In the genomic region with DNA sequence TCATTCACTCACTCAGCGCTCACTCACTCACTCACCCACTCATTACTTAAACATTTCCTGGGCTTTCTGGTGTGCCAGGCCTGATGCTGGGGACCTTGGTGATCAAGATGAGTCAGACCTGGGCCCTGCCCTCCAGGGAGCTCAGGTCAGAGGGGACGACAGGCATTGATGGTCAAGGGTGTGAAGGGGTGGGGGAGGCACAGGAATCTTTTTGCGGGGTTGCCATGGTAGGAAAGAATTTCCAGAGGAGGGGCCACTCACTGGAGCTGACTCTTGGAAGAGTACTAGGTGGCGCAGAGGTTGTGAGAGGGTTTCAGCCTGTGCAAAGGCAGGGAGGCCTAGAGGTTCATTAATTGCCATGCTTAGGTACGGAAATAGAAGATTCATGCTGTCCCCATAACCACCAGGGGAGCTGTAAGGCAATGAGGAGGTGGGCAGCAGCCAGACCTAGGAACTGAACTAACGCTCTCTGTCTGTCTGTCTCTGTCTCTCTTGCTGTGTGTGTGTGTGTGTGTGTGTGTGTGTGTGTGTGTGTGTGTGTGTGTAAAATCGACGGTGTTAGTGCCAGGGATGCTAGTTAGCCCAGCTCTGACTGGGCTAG, we compare ENCODE assay signal across 8 mouse cellular contexts. TPM values are rescaled to one million over a fixed set of nuclear protein-coding genes. Genes with fewer than 3 reads are reported as not detected.
DNase-seq lines count a peak whose midpoint lies in the region; ATAC-seq and TF ChIP-seq lines count a peak whose summit lies in the region.

No protein-coding gene starts in this region.

- H3K4me3 ChIP-seq in heart, embryonic 10.5 days, result peak overlapping the region; percentile 59
- H3K4me3 ChIP-seq in forebrain, postnatal 0 days (ENCODE audit: low read depth, low read length), result peak overlapping the region; percentile 33
- H3K4me3 ChIP-seq in midbrain, embryonic 11.5 days (ENCODE audit: low read depth, low read length), result no peak overlapping the region

- 33% methylated on average over 8 of the region's 8 CpGs for WGBS in heart, embryonic 10.5 days
- WGBS in forebrain, postnatal 0 days, result 44% methylated on average over 6 of the region's 8 CpGs
- WGBS in midbrain, embryonic 11.5 days, result 43% methylated on average over 8 of the region's 8 CpGs

- peak; percentile 67 for TF ChIP-seq CTCF in forebrain, postnatal 0 days (IDR thresholded peaks at IDR 0.05; ENCODE audit: low read depth)

- peak overlapping the region; percentile 28 for H3K9ac ChIP-seq in forebrain, postnatal 0 days
- no peak overlapping the region for H3K9ac ChIP-seq in midbrain, embryonic 11.5 days (ENCODE audit: low read length)

- no peaks in the 10 kb centered on the region for H3K9me3 ChIP-seq in heart, embryonic 10.5 days
- no peaks in the 10 kb centered on the region for H3K9me3 ChIP-seq in forebrain, postnatal 0 days (ENCODE audit: low read length)
- H3K9me3 ChIP-seq in midbrain, embryonic 11.5 days (ENCODE audit: control insufficient read depth, low read length), result no peaks in the 10 kb centered on the region

- intact Hi-C loops in heart, postnatal 25 days (cut with DNase I), result loop anchor here (5.0 kb wide), 1 partner anchor 60 kb away; a partner anchor contains a TSS
- intact Hi-C loops in gastrocnemius, postnatal 14 days (cut with DNase I; ENCODE audit: low total_unique reads), result no loop called here

- peaks cover 7% of the 10 kb centered on the region; the same call in 1 of the 2 replicates for H3K27me3 ChIP-seq in heart, embryonic 10.5 days (ENCODE audit: insufficient read depth, poor library complexity, severe bottlenecking)
- no peaks in the 10 kb centered on the region for H3K27me3 ChIP-seq in forebrain, postnatal 0 days (ENCODE audit: insufficient read depth, low read length)
- peaks cover 8% of the 10 kb centered on the region; the same call in 1 of the 2 replicates for H3K27me3 ChIP-seq in midbrain, embryonic 11.5 days (ENCODE audit: control insufficient read depth, insufficient read depth, low read length)

- H3K4me1 ChIP-seq in heart, embryonic 10.5 days, result peaks cover 32% of the 10 kb centered on the region
- 0 out of 2 replicates have a peak, but pooled peaks cover 4% of the 10 kb centered on the region for H3K4me1 ChIP-seq in forebrain, postnatal 0 days (ENCODE audit: insufficient read depth)
- peaks cover 7% of the 10 kb centered on the region; the same call in 1 of the 2 replicates for H3K4me1 ChIP-seq in midbrain, embryonic 11.5 days (ENCODE audit: control insufficient read depth, insufficient read depth, low read length)

- peak; percentile 13 for ATAC-seq in forebrain, postnatal 0 days
- no peak for ATAC-seq in midbrain, embryonic 11.5 days (ENCODE audit: low FRiP score)

- no peaks in the 10 kb centered on the region for H3K36me3 ChIP-seq in heart, embryonic 10.5 days
- H3K36me3 ChIP-seq in forebrain, postnatal 0 days (ENCODE audit: insufficient read depth), result peaks cover 14% of the 10 kb centered on the region
- no peaks in the 10 kb centered on the region for H3K36me3 ChIP-seq in midbrain, embryonic 11.5 days (ENCODE audit: control insufficient read depth, insufficient read depth, low read length)

- DNase-seq in heart, embryonic 10.5 days (ENCODE audit: low spot score), result no peak
- no peak for DNase-seq in heart, postnatal 25 days (ENCODE audit: low spot score)
- DNase-seq in MN1 (ENCODE audit: low spot score), result peak; percentile 36
- DNase-seq in forebrain, postnatal 0 days, result no peak
- peak; percentile 83 for DNase-seq in midbrain, embryonic 11.5 days (ENCODE audit: low spot score, missing footprints)
- no peak for DNase-seq in right cerebral cortex, postnatal 25 days
- no peak for DNase-seq in gastrocnemius, postnatal 14 days
- DNase-seq in thymus, adult 18-20 months, result no peak

- peak overlapping the region; percentile 50 for H3K4me2 ChIP-seq in forebrain, postnatal 0 days (ENCODE audit: low read depth)
- no peak overlapping the region; the same call in 1 of the 2 replicates for H3K4me2 ChIP-seq in midbrain, embryonic 11.5 days

- H3K27ac ChIP-seq in heart, embryonic 10.5 days, result peak overlapping the region; percentile 67; the same call in 1 of the 2 replicates
- no peak overlapping the region for H3K27ac ChIP-seq in forebrain, postnatal 0 days (ENCODE audit: low read depth, low read length)
- no peak overlapping the region for H3K27ac ChIP-seq in midbrain, embryonic 11.5 days (ENCODE audit: low read depth, low read length)

RNA-seq across cellular contexts. Expression of a gene that starts 7.7 kb away (rescaled TPM):
- polyA plus RNA-seq in heart, embryonic 10.5 days (2016; fragmentation: Nextera tagmentation; extraction: Ambion mirVana), result not detected in 2 replicates
- total RNA-seq in heart, postnatal 25 days (2021), result not detected
- not detected in 2 replicates for total RNA-seq in forebrain, postnatal 0 days (2014; rRNA removed)
- not detected in 2 replicates for polyA plus RNA-seq in forebrain, postnatal 0 days (2015; fragmentation: Nextera tagmentation; extraction: Ambion mirVana)
- not detected in 2 replicates for polyA plus RNA-seq in midbrain, embryonic 11.5 days (2014; fragmentation: Nextera tagmentation; extraction: Ambion mirVana)
- total RNA-seq in gastrocnemius, postnatal 14 days (2021), result not detected

RNA-seq across cellular contexts. Expression of a gene that starts 21.3 kb away (rescaled TPM):
- 3.3 and 4.7 TPM in 2 replicates for polyA plus RNA-seq in heart, embryonic 10.5 days (2016; fragmentation: Nextera tagmentation; extraction: Ambion mirVana)
- total RNA-seq in heart, postnatal 25 days (2021), result 10 to 100 TPM; 40.5 to 41.5 TPM
- 8.8 and 14.8 TPM in 2 replicates for total RNA-seq in forebrain, postnatal 0 days (2014; rRNA removed)
- 6.7 and 8.0 TPM in 2 replicates for polyA plus RNA-seq in forebrain, postnatal 0 days (2015; fragmentation: Nextera tagmentation; extraction: Ambion mirVana)
- 1.7 and 2.3 TPM in 2 replicates for polyA plus RNA-seq in midbrain, embryonic 11.5 days (2014; fragmentation: Nextera tagmentation; extraction: Ambion mirVana)
- 10 to 100 TPM; 11.4 to 18.8 TPM for total RNA-seq in gastrocnemius, postnatal 14 days (2021)

RNA-seq across cellular contexts. Expression of a gene that starts 35.5 kb away (rescaled TPM):
- polyA plus RNA-seq in heart, embryonic 10.5 days (2016; fragmentation: Nextera tagmentation; extraction: Ambion mirVana), result 0.32 and 0.36 TPM in 2 replicates
- total RNA-seq in heart, postnatal 25 days (2021), result not detected
- total RNA-seq in forebrain, postnatal 0 days (2014; rRNA removed), result not detected in 2 replicates
- 0.35 TPM in 1 of 2 replicates, not detected in the other for polyA plus RNA-seq in forebrain, postnatal 0 days (2015; fragmentation: Nextera tagmentation; extraction: Ambion mirVana)
- 0.18 and 0.22 TPM in 2 replicates for polyA plus RNA-seq in midbrain, embryonic 11.5 days (2014; fragmentation: Nextera tagmentation; extraction: Ambion mirVana)
- total RNA-seq in gastrocnemius, postnatal 14 days (2021), result not detected

Comparison
In these comparisons a context has a peak if more than half of its experiments do, and no peak if none do; other contexts are left out.
1. DNase-seq: peak in MN1 (single experiment) and midbrain, embryonic 11.5 days (single experiment); none in heart, embryonic 10.5 days (single experiment), heart, postnatal 25 days (single experiment), forebrain, postnatal 0 days (single experiment), right cerebral cortex, postnatal 25 days (single experiment), gastrocnemius, postnatal 14 days (single experiment) and thymus, adult 18-20 months (0 of 2).